Mouse (Mus musculus) small intestine, adult 2 months (tissue): ENCODE data around the gene Dtx2.

Experiments
- CTCF ChIP-seq: fragments of 200-500 bp; IDR thresholded peaks from 2 replicates; pipeline ENCODE4 v1.5.1; 2012; ENCODE audit warnings: low read depth, mild to moderate bottlenecking, control low read depth, inconsistent platforms, low read length, moderate library complexity, mixed read lengths; ENCODE audit not compliant: insufficient replicate concordance, insufficient read length; ENCODE audit errors: extremely low read depth
- POLR2A ChIP-seq: fragments of 200-500 bp; IDR thresholded peaks from 2 replicates; pipeline ENCODE4 v1.6.1; 2012; ENCODE audit warnings: low read depth, mild to moderate bottlenecking, control low read depth, inconsistent platforms, low read length, moderate library complexity

DNA sequence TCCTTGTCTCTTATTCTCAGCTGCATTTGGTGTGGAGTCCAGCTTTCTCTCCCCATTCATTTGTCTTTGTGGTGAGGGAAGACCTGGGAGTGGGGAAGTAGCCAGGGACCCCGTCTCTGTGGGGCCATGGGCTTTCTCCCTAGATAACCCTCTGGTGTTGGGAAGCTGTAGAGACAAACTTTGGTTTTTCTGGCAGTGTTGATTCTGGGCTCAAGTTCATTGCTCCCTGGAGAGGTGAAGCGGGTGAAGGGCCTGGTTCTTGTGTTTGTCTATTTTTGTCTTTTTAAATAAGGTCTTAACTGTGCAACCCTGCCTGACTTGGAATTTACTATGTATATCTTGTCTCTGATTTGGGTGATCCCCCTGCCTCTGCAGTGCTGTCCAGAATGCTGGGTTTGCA is 24.1 kb downstream of the Dtx2 start:
- TF ChIP-seq CTCF (no peak), POLR2A (no peak)
